Mouse (Mus musculus) cortical plate, adult 2 months (tissue): Measurements from ENCODE around the gene Map4k1. TPM values are rescaled to one million over a fixed set of nuclear protein-coding genes. Genes with fewer than 3 reads are reported as not detected.

Source experiments
- H3K27ac ChIP-seq: fragments of 200-500 bp; 2 replicates; pipeline ENCODE4 v1.5.1; 2012; ENCODE audit warnings: low read length, control low read depth, inconsistent platforms; ENCODE audit not compliant: insufficient read depth
- H3K4me1 ChIP-seq: fragments of 200-500 bp; 2 replicates; pipeline ENCODE4 v1.6.1; 2011; ENCODE audit warnings: low read length; ENCODE audit not compliant: control insufficient read depth, insufficient read depth
- H3K4me3 ChIP-seq: fragments of 200-500 bp; 2 replicates; pipeline ENCODE4 v1.5.1; 2011; ENCODE audit warnings: mild to moderate bottlenecking, low read length, control low read depth; ENCODE audit not compliant: insufficient read depth
- CTCF ChIP-seq: fragments of 200-500 bp; IDR thresholded peaks from 2 replicates; pipeline ENCODE4 v1.5.1; 2011; ENCODE audit warnings: mild to moderate bottlenecking, control low read depth, low read length; ENCODE audit not compliant: insufficient read depth; ENCODE audit errors: extremely low read depth
- POLR2A ChIP-seq: fragments of 200-500 bp; IDR thresholded peaks from 2 replicates; pipeline ENCODE4 v1.6.1; 2011; ENCODE audit warnings: mild to moderate bottlenecking, low read length, control low read depth; ENCODE audit not compliant: insufficient read depth; ENCODE audit errors: extremely low read depth
- polyA plus RNA-seq: library from polyadenylated mRNA; depleted of rRNA; stranded (reverse); fragments of >200 nt; gene quantifications from 2 replicates; pipeline ENCODE4 v1.2.3, GENCODE M21; 2012

The Map4k1 gene
- polyA plus RNA-seq, 1 experiment, result 2.2 TPM

DNA sequence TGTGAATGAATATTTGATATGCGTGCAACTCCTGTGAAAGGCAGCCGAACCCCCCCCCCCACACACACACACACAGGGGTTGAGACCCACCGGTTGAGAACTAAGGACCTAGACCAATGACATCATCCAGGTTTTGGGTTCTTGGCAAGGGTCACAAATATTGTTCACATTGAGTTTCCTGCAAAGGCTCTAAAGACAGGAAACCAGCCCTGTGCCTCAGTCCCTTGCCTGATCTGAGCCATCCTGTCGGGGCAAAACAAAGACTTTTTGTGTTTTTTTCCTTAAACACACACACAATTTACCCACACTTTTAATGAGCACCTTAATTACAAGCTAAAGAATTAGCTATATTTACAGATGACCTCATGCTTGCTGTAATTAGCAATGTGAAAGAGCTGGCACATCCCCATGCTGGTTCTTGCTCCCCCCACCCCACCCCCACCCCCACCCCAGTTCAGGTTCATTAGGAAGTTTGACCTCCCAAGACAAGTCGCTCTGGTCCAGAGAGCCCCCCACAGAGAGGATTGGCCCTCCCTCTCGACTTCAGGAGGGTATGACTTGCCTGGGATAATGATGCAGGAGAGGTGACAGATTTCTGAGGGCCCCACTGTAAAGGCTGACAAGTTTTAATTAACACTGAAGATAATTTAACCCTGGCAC is 37.0 kb upstream of the Map4k1 start:
- TF ChIP-seq POLR2A (no peak), CTCF (no peak)
- peak overlapping the region; percentile 13; the same call in 1 of the 2 replicates for H3K27ac ChIP-seq
- H3K4me3 ChIP-seq, result no peak overlapping the region

DNA sequence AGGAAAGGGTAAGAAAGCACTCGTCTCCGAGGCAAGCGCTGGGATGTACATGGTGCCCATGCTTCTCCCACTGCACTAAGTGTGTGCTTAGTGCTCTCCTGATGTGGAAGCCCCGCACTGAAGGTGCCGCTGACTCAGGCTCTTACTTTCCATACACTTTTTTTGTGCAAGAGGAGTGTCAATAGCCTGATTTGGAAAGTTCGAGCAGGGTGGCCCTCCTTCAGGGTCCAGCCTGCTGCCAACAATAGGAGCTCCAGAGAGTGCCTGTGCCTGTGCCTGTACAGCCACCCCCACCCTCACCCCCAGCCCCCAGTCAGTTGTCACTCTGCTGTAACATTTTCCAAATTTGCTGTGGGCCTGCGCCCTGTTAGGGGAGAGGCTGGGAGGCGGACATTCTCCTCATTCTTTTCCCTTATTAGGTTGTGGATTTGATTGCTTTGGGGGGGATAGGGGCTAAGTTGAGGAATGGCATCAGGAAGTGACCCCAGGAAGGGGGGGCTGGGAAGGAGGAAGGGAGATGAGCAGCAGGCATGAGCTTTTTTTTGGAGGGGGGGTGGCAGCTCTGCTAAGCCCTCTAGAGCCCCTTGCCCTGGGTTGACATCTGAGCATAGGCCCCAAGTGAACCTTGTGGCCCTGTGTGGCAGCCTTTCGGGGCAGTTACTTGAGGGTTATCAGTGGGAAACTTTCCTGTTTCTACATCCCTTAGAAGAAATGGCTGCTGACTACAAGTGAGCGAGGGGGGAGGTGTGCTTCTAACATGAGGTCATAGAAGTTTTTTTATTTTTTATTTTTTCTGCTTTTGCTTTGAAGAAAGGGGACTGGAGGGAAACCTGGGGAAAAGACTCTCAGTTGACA is 36.2 kb upstream of the Map4k1 start:
- no peak for TF ChIP-seq CTCF
- TF ChIP-seq POLR2A, result no peak
- Histone ChIP-seq H3K27ac (peak overlapping the region; percentile 75), H3K4me1 (peaks cover 14% of the 10 kb centered on the region), H3K4me3 (no peak overlapping the region)

More for the DNA sequence above, 37.0 kb upstream of the Map4k1 start:
- H3K4me1 ChIP-seq, result peaks cover 20% of the 10 kb centered on the region

DNA sequence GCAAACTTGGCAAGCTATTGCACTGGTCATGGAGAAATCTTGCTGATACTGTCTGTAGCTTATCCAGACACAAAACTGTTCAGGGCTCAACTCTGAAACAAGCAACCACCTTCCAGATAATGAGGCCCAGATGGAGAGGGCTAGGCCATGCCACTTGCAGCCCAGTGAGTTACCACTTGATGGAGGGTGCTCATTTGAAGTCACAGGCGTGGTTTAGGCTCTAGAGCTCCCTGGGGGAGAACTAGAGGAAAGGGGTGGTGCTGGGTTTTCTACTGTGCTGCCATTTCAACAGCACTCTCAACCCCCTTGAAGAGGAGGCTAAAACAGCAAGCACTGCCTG is 35.6 kb upstream of the Map4k1 start:
- Histone ChIP-seq H3K4me3 (no peak overlapping the region), H3K4me1 (peaks cover 14% of the 10 kb centered on the region), H3K27ac (peak overlapping the region; percentile 75)
- TF ChIP-seq CTCF, result no peak
- no peak for TF ChIP-seq POLR2A

DNA sequence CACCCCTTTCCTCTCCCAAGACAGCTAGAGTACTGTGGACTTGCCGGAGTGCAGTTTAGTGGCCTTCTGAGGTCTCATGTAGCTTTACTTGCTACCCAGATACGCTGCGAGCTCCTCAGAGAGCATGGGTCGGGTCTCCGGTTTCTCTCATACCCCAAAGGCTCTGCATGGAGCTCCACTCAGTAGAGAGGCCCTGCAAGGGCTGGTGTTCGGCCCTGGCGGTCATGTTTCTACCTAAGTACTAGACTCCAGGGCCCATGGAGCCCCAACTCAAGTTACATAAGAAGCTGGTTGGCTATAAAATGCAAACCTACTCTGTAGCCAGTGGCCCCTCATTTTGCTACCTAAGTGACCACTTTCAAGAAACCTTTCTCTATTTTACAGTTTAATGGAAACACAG is 33.1 kb upstream of the Map4k1 start:
- Histone ChIP-seq H3K4me3 (no peak overlapping the region), H3K27ac (no peak overlapping the region), H3K4me1 (peaks cover 7% of the 10 kb centered on the region)
- no peak for TF ChIP-seq POLR2A
- no peak for TF ChIP-seq CTCF

DNA sequence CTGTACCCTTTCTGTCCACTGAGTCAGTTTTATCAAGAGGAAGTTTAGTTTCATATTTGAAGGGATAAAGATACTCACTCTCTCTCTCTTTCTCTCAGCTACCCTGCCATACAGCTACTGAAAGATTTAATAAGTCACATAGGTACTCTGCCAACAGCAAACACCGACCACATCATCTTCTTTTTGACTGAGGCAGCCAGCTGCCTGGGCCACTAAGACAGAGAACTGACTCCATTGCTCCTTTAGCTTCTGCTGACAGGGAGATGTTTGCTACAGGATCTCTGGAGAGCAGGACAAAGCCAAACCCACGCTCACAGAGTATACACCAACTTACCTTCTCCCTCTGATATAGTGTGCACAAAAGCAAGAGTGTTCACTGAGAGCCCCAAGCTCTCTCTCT is 32.6 kb upstream of the Map4k1 start:
- Histone ChIP-seq H3K27ac (no peak overlapping the region), H3K4me3 (no peak overlapping the region), H3K4me1 (peaks cover 9% of the 10 kb centered on the region)
- TF ChIP-seq CTCF (no peak), POLR2A (no peak)

DNA sequence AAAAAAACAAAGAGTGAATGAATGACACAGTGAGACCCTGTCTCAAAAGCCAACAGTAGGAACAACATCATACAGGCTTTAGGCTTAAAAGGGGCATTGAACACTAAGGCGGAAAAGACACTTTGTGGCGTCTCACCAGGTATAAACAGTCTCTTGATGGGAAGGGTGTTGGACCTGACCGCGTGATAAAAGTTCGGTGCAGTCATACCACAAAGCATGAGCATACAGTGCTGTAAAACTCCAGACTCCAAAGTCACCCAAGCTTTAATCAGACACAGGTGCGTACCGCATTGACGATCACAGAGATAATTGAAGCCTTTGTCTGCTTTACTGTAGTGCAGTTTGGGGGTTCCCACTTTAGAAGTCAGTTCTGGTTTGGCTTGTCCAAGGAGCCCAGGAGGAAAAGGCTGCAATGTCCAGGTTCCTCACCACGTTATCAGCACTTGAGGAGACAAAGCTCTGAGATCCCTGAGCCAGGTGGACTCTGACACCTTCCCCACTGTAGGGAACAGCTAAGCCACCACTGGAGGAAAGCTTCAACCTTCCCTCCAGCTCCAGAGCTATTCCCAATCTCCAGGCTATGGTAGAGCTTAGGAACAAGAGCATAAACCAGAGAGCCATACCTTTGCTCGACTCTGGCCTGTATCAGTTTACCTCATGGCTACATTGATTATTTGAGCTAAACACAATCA is 31.4 kb upstream of the Map4k1 start:
- peaks cover 10% of the 10 kb centered on the region for H3K4me1 ChIP-seq
- H3K4me3 ChIP-seq, result no peak overlapping the region
- TF ChIP-seq POLR2A, result no peak
- no peak for TF ChIP-seq CTCF
- H3K27ac ChIP-seq, result no peak overlapping the region

DNA sequence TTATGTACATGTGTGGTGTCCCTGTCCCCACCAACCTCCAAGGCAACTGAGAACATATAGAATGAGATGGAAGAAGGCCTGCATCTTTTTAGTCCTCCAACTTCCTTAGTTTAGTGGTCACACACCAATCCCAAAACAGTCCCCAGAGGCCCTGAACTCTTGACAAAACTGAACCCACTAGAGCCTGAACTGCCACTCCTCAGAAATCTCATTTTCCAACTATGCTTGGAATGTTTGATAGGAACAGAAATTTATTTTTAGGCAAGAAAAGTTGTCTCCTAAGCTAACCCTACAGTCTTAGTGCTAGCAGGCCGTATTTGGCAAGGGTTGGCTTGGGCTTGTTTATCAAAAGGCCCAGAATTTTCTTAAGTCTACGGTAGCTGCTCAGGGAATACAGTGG is 30.1 kb upstream of the Map4k1 start:
- H3K27ac ChIP-seq, result no peak overlapping the region
- H3K4me1 ChIP-seq, result peaks cover 6% of the 10 kb centered on the region
- H3K4me3 ChIP-seq, result no peak overlapping the region
- TF ChIP-seq POLR2A (no peak), CTCF (no peak)

DNA sequence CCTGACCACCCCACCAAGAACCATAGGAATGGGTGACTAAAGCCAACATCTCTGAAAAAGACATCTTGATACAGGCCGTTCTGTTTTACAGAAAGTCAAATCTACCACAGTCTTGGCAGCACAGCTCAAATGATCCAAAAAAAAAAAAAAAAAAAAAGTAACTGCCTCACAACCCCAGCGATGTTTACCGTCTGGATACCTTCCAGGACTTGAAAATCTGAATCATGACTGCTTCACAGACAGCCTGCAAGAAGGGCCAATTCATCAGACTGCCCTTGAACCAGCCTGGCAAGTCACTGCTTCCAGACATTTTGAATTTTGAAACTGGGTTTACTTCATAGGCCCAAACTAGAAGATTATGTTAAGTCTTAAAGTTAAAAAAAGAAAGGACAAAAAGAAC is 29.1 kb upstream of the Map4k1 start:
- no peak overlapping the region for H3K27ac ChIP-seq
- TF ChIP-seq CTCF (no peak), POLR2A (no peak)
- no peak overlapping the region for H3K4me3 ChIP-seq
- peaks cover 8% of the 10 kb centered on the region for H3K4me1 ChIP-seq

DNA sequence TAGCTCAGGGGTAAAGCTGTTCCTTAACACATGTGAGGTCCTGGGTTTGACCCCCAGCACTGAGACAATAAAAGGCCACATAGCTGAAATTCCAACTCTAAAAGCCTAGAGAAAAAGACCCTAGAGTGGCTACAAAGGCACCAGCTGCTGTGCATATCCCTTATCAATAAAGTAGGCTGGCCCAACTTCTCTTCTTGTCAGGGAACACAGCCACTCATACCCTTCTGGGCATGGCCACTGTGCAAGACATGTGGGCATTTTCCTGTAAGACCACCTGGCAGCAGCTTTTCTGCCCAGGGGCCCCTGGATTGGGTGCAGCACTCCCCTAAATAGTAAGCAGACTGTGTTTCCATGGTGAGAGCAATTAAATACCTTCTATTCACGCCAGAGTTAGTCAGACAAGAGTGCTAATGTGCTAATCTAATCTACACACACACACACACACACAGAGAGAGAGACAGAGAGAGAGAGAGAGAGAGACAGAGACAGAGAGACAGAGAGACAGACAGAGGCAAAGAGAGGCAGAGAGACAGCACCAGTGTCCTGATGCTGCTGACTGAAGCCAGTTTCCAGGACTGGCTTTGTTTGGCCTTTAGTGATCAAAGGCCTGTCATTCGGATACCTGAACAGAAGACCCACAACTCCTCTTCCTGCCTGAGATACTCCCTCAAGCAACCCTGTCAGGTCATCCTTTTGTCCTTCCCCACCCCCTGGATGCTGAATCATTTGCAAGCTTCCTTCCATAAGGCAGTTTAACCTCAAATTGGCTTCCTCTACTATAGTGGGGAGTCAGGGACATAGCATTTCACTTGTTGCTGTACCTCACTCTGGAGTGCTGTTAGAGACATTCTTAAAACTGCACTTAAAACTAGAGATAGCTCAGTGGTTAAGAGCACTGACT is 28.1 kb upstream of the Map4k1 start:
- H3K4me1 ChIP-seq, result peaks cover 7% of the 10 kb centered on the region
- no peak for TF ChIP-seq POLR2A
- no peak for TF ChIP-seq CTCF
- H3K4me3 ChIP-seq, result no peak overlapping the region
- H3K27ac ChIP-seq, result no peak overlapping the region
